Mouse (Mus musculus): Measurements from ENCODE around the gene Kcnmb2. TPM values are rescaled to one million over a fixed set of nuclear protein-coding genes. Genes with fewer than 3 reads are reported as not detected.

The Kcnmb2 gene
- total and polyA plus RNA-seq, 3 experiments, result not detected

DNA sequence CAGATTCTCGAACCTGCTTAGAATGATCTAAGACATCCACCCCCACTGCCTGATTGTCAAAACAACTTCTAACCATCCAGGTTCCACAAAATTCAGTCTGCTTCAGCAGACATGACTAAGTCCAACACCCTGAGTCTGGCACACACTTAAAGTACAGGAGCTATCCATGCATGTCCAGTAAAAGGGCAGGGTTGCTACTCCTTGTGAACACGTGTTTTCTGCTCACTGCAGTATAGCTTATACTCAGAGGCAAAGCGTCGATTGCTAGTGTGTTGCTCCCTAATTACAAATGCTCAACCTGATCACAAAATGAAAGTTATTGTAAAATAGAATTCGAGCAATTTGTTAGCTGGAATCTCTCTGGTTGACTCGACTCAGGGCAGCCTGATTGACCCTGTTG lies 278.2 kb downstream of the Kcnmb2 start:
- H3K9me3 ChIP-seq (replicated peaks; ENCODE audit: low read length), result peaks cover 3% of the 10 kb centered on the region
- in situ Hi-C loops (cut with MboI; ENCODE audit: low pct_ligation_motif_present, low pct_unique_long_range_greater_than_20kb, low sequenced_read_pairs) (no loop called here), dilution Hi-C loops (cut with MboI; ENCODE audit: extremely low pct_ligation_motif_present, extremely low pct_unique_long_range_greater_than_20kb, low sequenced_read_pairs) (no loop called here)
- H3K27ac ChIP-seq (ENCODE audit: insufficient read depth, low read depth), result no peak overlapping the region
- peak; percentile 11 for DNase-seq (ENCODE audit: extremely low read depth)
- H3K79me2 ChIP-seq (replicated peaks; ENCODE audit: control insufficient read depth, extremely low read depth, insufficient read depth, poor library complexity, severe bottlenecking), result no peaks in the 10 kb centered on the region
- H3K27me3 ChIP-seq (replicated peaks), result no peaks in the 10 kb centered on the region
- H3K4me3 ChIP-seq (replicated peaks in 1 of 3; ENCODE audit: low read depth in 2 of 3, low read length in 2 of 3, poor library complexity in 1 of 3), result no peak overlapping the region
- H3K4me2 ChIP-seq (ENCODE audit: insufficient read depth, low read depth, poor library complexity, severe bottlenecking), result peak overlapping the region; percentile 47
- no peak overlapping the region for H3K9ac ChIP-seq (ENCODE audit: insufficient read depth, low read depth)
- no peaks in the 10 kb centered on the region for H3K36me3 ChIP-seq (replicated peaks in 1 of 2; ENCODE audit: control insufficient read depth in 1 of 2, insufficient read depth in 1 of 2, low read length in 1 of 2)
- peak; percentile 61 for TF ChIP-seq MYC (IDR thresholded peaks at IDR 0.05; ENCODE audit: low read depth, low read length)
- peak; percentile 48; the same call in 1 of the 2 replicates for TF ChIP-seq MXI1 (IDR thresholded peaks at IDR 0.05; ENCODE audit: low read depth, low read length)
- peak; percentile 86 for TF ChIP-seq MAX (IDR thresholded peaks at IDR 0.05; ENCODE audit: low read length)
- TF ChIP-seq MAFK (IDR thresholded peaks at IDR 0.05; ENCODE audit: insufficient replicate concordance, low read length), result no peak
- peaks cover 2 to 15% of the 10 kb centered on the region in 2 experiments; a peak in 3 of 4 replicates for H3K4me1 ChIP-seq (ENCODE audit: control insufficient read depth in 1 of 2, insufficient read depth in 2 of 2)

GRCm38 (mm10) chr3:32185855-32186522 lies 283.7 kb downstream of the Kcnmb2 start:
- no peaks in the 10 kb centered on the region for H3K79me2 ChIP-seq (replicated peaks; ENCODE audit: control insufficient read depth, extremely low read depth, insufficient read depth, poor library complexity, severe bottlenecking)
- H3K9me3 ChIP-seq (replicated peaks; ENCODE audit: low read length), result peaks cover 3% of the 10 kb centered on the region
- dilution Hi-C loops (cut with MboI; ENCODE audit: extremely low pct_ligation_motif_present, extremely low pct_unique_long_range_greater_than_20kb, low sequenced_read_pairs), result no loop called here
- TF ChIP-seq ETS1 (conservative IDR thresholded peaks at IDR 0.05; ENCODE audit: low read depth, low read length) (no peak), RAD21 (IDR thresholded peaks at IDR 0.05; ENCODE audit: low read depth, low read length) (no peak), PAX5 (IDR thresholded peaks at IDR 0.05; ENCODE audit: low read length) (no peak), IRF4 (IDR thresholded peaks at IDR 0.05; ENCODE audit: low read depth, low read length) (no peak), MAFK (IDR thresholded peaks at IDR 0.05; ENCODE audit: insufficient replicate concordance, low read length) (no peak), MYC (IDR thresholded peaks at IDR 0.05; ENCODE audit: low read depth, low read length) (no peak), SIN3A (IDR thresholded peaks at IDR 0.05; ENCODE audit: low read length) (no peak)
- no peak overlapping the region for H3K4me3 ChIP-seq (replicated peaks in 1 of 3; ENCODE audit: low read depth in 2 of 3, low read length in 2 of 3, poor library complexity in 1 of 3)
- H3K9ac ChIP-seq (ENCODE audit: insufficient read depth, low read depth), result no peak overlapping the region
- no peak overlapping the region for H3K4me2 ChIP-seq (ENCODE audit: insufficient read depth, low read depth, poor library complexity, severe bottlenecking)
- no peak overlapping the region for H3K27ac ChIP-seq (ENCODE audit: insufficient read depth, low read depth)
- in situ Hi-C loops (cut with MboI; ENCODE audit: low pct_ligation_motif_present, low pct_unique_long_range_greater_than_20kb, low sequenced_read_pairs), result no loop called here
- no peaks in the 10 kb centered on the region for H3K36me3 ChIP-seq (replicated peaks in 1 of 2; ENCODE audit: control insufficient read depth in 1 of 2, insufficient read depth in 1 of 2, low read length in 1 of 2)
- no peaks in the 10 kb centered on the region for H3K27me3 ChIP-seq (replicated peaks)
- H3K4me1 ChIP-seq (ENCODE audit: control insufficient read depth in 1 of 2, insufficient read depth in 2 of 2), result peaks cover 0 to 6% of the 10 kb centered on the region in 2 experiments; a peak in 2 of 4 replicates
- no peak for DNase-seq (ENCODE audit: extremely low read depth)

- Histone ChIP-seq H3K9ac (ENCODE audit: insufficient read depth, low read depth) (no peak overlapping the region), H3K4me3 (replicated peaks in 1 of 3; ENCODE audit: low read depth in 2 of 3, low read length in 2 of 3, poor library complexity in 1 of 3) (no peak overlapping the region), H3K4me1 (ENCODE audit: control insufficient read depth in 1 of 2, insufficient read depth in 2 of 2) (no peaks in the 10 kb centered on the region), H3K27me3 (replicated peaks) (no peaks in the 10 kb centered on the region), H3K9me3 (replicated peaks; ENCODE audit: low read length) (no peaks in the 10 kb centered on the region), H3K79me2 (replicated peaks; ENCODE audit: control insufficient read depth, extremely low read depth, insufficient read depth, poor library complexity, severe bottlenecking) (no peaks in the 10 kb centered on the region), H3K36me3 (replicated peaks in 1 of 2; ENCODE audit: control insufficient read depth in 1 of 2, insufficient read depth in 1 of 2, low read length in 1 of 2) (no peaks in the 10 kb centered on the region), H3K27ac (ENCODE audit: insufficient read depth, low read depth) (no peak overlapping the region), H3K4me2 (ENCODE audit: insufficient read depth, low read depth, poor library complexity, severe bottlenecking) (no peak overlapping the region)
- DNase-seq (ENCODE audit: extremely low read depth), result peak; percentile 71
- dilution Hi-C loops (cut with MboI; ENCODE audit: extremely low pct_ligation_motif_present, extremely low pct_unique_long_range_greater_than_20kb, low sequenced_read_pairs) (no loop called here), in situ Hi-C loops (cut with MboI; ENCODE audit: low pct_ligation_motif_present, low pct_unique_long_range_greater_than_20kb, low sequenced_read_pairs) (no loop called here)
- no peak for TF ChIP-seq USF1 (IDR thresholded peaks at IDR 0.05; ENCODE audit: low read depth, low read length)
- TF ChIP-seq NRF1 (IDR thresholded peaks at IDR 0.05; ENCODE audit: low read depth, low read length), result no peak
- TF ChIP-seq ZMIZ1 (IDR thresholded peaks at IDR 0.05; ENCODE audit: low read depth, low read length), result no peak
- no peak for TF ChIP-seq ZNF384 (IDR thresholded peaks at IDR 0.05; ENCODE audit: low read depth, low read length)
- peak; percentile 81 for TF ChIP-seq RAD21 (IDR thresholded peaks at IDR 0.05; ENCODE audit: low read depth, low read length)
- TF ChIP-seq PAX5 (IDR thresholded peaks at IDR 0.05; ENCODE audit: low read length), result no peak
- TF ChIP-seq BHLHE40 (IDR thresholded peaks at IDR 0.05; ENCODE audit: low read depth, low read length), result no peak
- TF ChIP-seq SMC3 (IDR thresholded peaks at IDR 0.05; ENCODE audit: low read depth, low read length), result peak; percentile 87
- peak; percentile 42 for TF ChIP-seq ZC3H11A (IDR thresholded peaks at IDR 0.05; ENCODE audit: low read depth, low read length)
- TF ChIP-seq UBTF (IDR thresholded peaks at IDR 0.05; ENCODE audit: low read depth, low read length), result no peak
- TF ChIP-seq CTCF (conservative IDR thresholded peaks at IDR 0.05 in 1 of 2, IDR thresholded peaks at IDR 0.05 in 1 of 2; ENCODE audit: low read depth in 2 of 2, low read length in 2 of 2), result peak; percentile 79 to 89
- TF ChIP-seq MAFK (IDR thresholded peaks at IDR 0.05; ENCODE audit: insufficient replicate concordance, low read length), result no peak
These were observed 286.2 kb downstream of the Kcnmb2 start for GRCm38 (mm10) chr3:32188521-32188920.
